Mouse (Mus musculus): ENCODE measurements around the gene Tfec. TPM values are rescaled to one million over a fixed set of nuclear protein-coding genes. Genes with fewer than 3 reads are reported as not detected.

Tfec gene
- polyA plus RNA-seq, 1 experiment from 2014 or later, result 0.31 TPM

Other genes starting within 250 kb of the Tfec start
- 29.9 and 32.0 TPM in 2 replicates for gene Tes, start 166.7 kb upstream of the Tfec start, polyA plus RNA-seq (2015; fragmentation: Nextera tagmentation; extraction: Ambion mirVana)